Mouse (Mus musculus) common myeloid progenitor, adult 5-6 weeks (primary cell): ENCODE results near the gene Mrpl22. TPM values are rescaled to one million over a fixed set of nuclear protein-coding genes. Genes with fewer than 3 reads are reported as not detected.
A peak's percentile ranks its signal among the peaks of the same experiment; 100 is the strongest.
"Not testable (repeated sequence)": the region's sequence is repeated elsewhere in the genome, so short reads cannot be mapped to it uniquely, and the experiment has no call there.

Experiments used
- ATAC-seq: replicated peaks from 2 replicates; pipeline ENCODE4 v1.8.0; 2016; ENCODE audit warnings: low read depth, mild to moderate bottlenecking, moderate TSS enrichment, inconsistent platforms; ENCODE audit not compliant: poor library complexity, severe bottlenecking
- total RNA-seq: library from RNA; stranded (forward); fragments of 200-1000, 187-1606 nt; gene quantifications from 2 replicates; pipeline ENCODE4 v1.2.3, GENCODE M21; 2017

Mrpl22 gene
- total RNA-seq, 1 experiment from 2014 or later, result 55.2 TPM

GRCm38 (mm10) chr11:58224313-58224712 is 52.9 kb downstream of the Mrpl22 start:
- ATAC-seq, result peak; percentile 92

GRCm38 (mm10) chr11:58224872-58225271 is 53.4 kb downstream of the Mrpl22 start:
- ATAC-seq, result not testable (repeated sequence)

- ATAC-seq, result peak; percentile 85
These were observed 54.2 kb downstream of the Mrpl22 start for GRCm38 (mm10) chr11:58225655-58226054.

GRCm38 (mm10) chr11:58226425-58226824 is 55.0 kb downstream of the Mrpl22 start:
- ATAC-seq, result no peak

- not testable (repeated sequence) for ATAC-seq
These were observed 56.6 kb downstream of the Mrpl22 start for GRCm38 (mm10) chr11:58228021-58228420.

Other genes with a start within 250 kb of the Mrpl22 start
- 65.3 and 72.9 TPM in 2 replicates for gene Larp1, start 162.6 kb upstream of the Mrpl22 start, total RNA-seq
- gene Gm12248, start 78.5 kb upstream of the Mrpl22 start, total RNA-seq, result not detected in 2 replicates
- 84.7 and 110 TPM in 2 replicates for gene Cnot8, start 67.5 kb upstream of the Mrpl22 start, total RNA-seq
- gene Gemin5, start 3.1 kb upstream of the Mrpl22 start, total RNA-seq, result 36.8 and 38.3 TPM in 2 replicates
- 15.2 and 15.4 TPM in 2 replicates for gene Igtp, start 27.9 kb downstream of the Mrpl22 start, total RNA-seq
- 4.6 and 7.8 TPM in 2 replicates for gene Irgm2, start 28.0 kb downstream of the Mrpl22 start, total RNA-seq
- gene 4930438A08Rik, start 103.1 kb downstream of the Mrpl22 start, total RNA-seq, result 0.41 and 0.92 TPM in 2 replicates
- 15.8 and 19.3 TPM in 2 replicates for gene Zfp692, start 135.4 kb downstream of the Mrpl22 start, total RNA-seq
- gene Zfp672, start 158.7 kb downstream of the Mrpl22 start, total RNA-seq, result 23.0 and 25.8 TPM in 2 replicates
- 12.7 and 13.5 TPM in 2 replicates for gene Sh3bp5l, start 159.1 kb downstream of the Mrpl22 start, total RNA-seq
- not detected in 2 replicates for gene Lypd8, start 207.4 kb downstream of the Mrpl22 start, total RNA-seq
- not detected in 2 replicates for gene 1810065E05Rik, start 249.4 kb downstream of the Mrpl22 start, total RNA-seq